Mouse (Mus musculus) limb, embryonic 10.5 days (tissue): ENCODE results near the gene Gm38431. TPM values are rescaled to one million over a fixed set of nuclear protein-coding genes. Genes with fewer than 3 reads are reported as not detected.
A peak's percentile ranks its signal among the peaks of the same experiment; 100 is the strongest.

ENCODE experiments used
- DNase-seq: peaks from one replicate; pipeline ENCODE4 v3.0.0-alpha.2; 2017; ENCODE audit warnings: low spot score
- H3K27ac ChIP-seq: fragments of 300-500 bp; sonication (generic); 2 replicates; pipeline ENCODE4 v1.5.1; 2016; ENCODE audit warnings: mild to moderate bottlenecking
- H3K27me3 ChIP-seq: fragments of 300-500 bp; sonication (generic); 2 replicates; pipeline ENCODE4 v1.6.1; 2016; ENCODE audit warnings: low read depth, mild to moderate bottlenecking; ENCODE audit not compliant: poor library complexity, severe bottlenecking
- H3K36me3 ChIP-seq: fragments of 300-500 bp; sonication (generic); 2 replicates; pipeline ENCODE4 v1.6.1; 2016; ENCODE audit warnings: mild to moderate bottlenecking, moderate library complexity
- H3K4me1 ChIP-seq: fragments of 300-500 bp; sonication (generic); 2 replicates; pipeline ENCODE4 v1.6.1; 2016
- H3K4me3 ChIP-seq: fragments of 300-500 bp; sonication (generic); 2 replicates; pipeline ENCODE4 v1.5.1; 2016; ENCODE audit warnings: mild to moderate bottlenecking, moderate library complexity
- H3K9me3 ChIP-seq: fragments of 300-500 bp; sonication (generic); replicated peaks from 2 replicates; pipeline ENCODE4 v1.6.1; 2016; ENCODE audit warnings: mild to moderate bottlenecking
- WGBS: fragments of 180-500 bp; shearing (Covaris S2); methylation state at CpG from one replicate; pipeline ENCODE4 v1.1.7; 2016; 5-methylcytosine and 5-hydroxymethylcytosine counted together
- microRNA counts: library from miRNA; unstranded; fragments of <30 nt; microRNA quantifications from one replicate; lab custom pipeline; 2017
- microRNA-seq: library from miRNA; unstranded; fragments of <30 nt; microRNA quantifications from one replicate; pipeline ENCODE4, GENCODE M21; 2017
- polyA plus RNA-seq: library from polyadenylated mRNA; unstranded; fragments of >200 nt; fragmentation: Nextera tagmentation; extraction: Ambion mirVana; gene quantifications from 2 replicates; pipeline ENCODE4 v1.2.1, GENCODE M21; 2016

Gm38431 gene
- polyA plus RNA-seq, 1 experiment from 2014 or later = 5.4 TPM

GRCm38 (mm10) chr9:21021363-21021762, 70.4 kb downstream of the Gm38431 start:
- peaks cover 57% of the 10 kb centered on the region for H3K27me3 ChIP-seq
- no peak for DNase-seq
- H3K4me1 ChIP-seq = peaks cover 4% of the 10 kb centered on the region; the same call in 1 of the 2 replicates
- H3K4me3 ChIP-seq = no peak overlapping the region
- WGBS = 84% methylated on average over 3 of the region's 3 CpGs
- H3K9me3 ChIP-seq = no peaks in the 10 kb centered on the region
- no peak overlapping the region for H3K27ac ChIP-seq
- no peaks in the 10 kb centered on the region for H3K36me3 ChIP-seq

GRCm38 (mm10) chr9:21018600-21018999, 73.2 kb downstream of the Gm38431 start:
- DNase-seq = no peak
- 81% methylated on average over 2 of the region's 2 CpGs for WGBS

More at GRCm38 (mm10) chr9:21018600-21018999, 73.2 kb downstream of the Gm38431 start:
- Histone ChIP-seq H3K27ac (no peak overlapping the region), H3K9me3 (no peaks in the 10 kb centered on the region), H3K4me3 (no peak overlapping the region), H3K27me3 (peaks cover 70% of the 10 kb centered on the region), H3K4me1 (peaks cover 20% of the 10 kb centered on the region), H3K36me3 (no peaks in the 10 kb centered on the region)

MicroRNA genes within 50 kb of the gene (microRNA counts, 519-probe panel; counts per million panel counts)
- 4,838 counts per million, percentile 84 among the panel's probes with 10 or more counts for microRNA mmu-miR-1900 (lab: Ali Mortazavi, UCI)

Small RNAs within 50 kb of the gene (microRNA-seq; reads per million reads assigned to microRNA genes)
- not detected for gene Mir1900
- gene Mir7082 = 2.9 reads per million, percentile 1 among the genes with 10 or more reads in this experiment

Other genes with a start within 250 kb of the Gm38431 start
- 1.7 and 1.8 TPM in 2 replicates for gene A230050P20Rik, start 223.4 kb downstream of the Gm38431 start, polyA plus RNA-seq
- gene Angptl6, start 212.3 kb downstream of the Gm38431 start, polyA plus RNA-seq = 2.4 and 2.9 TPM in 2 replicates
- 103 and 121 TPM in 2 replicates for gene Ppan, start 203.8 kb downstream of the Gm38431 start, polyA plus RNA-seq
- gene Eif3g, start 193.4 kb downstream of the Gm38431 start, polyA plus RNA-seq = 415 and 453 TPM in 2 replicates
- gene Dnmt1, start 132.1 kb downstream of the Gm38431 start, polyA plus RNA-seq = 173 and 178 TPM in 2 replicates
- gene S1pr2, start 115.2 kb downstream of the Gm38431 start, polyA plus RNA-seq = 47.6 and 53.7 TPM in 2 replicates
- gene Mrpl4, start 89.3 kb downstream of the Gm38431 start, polyA plus RNA-seq = 177 and 190 TPM in 2 replicates
- gene Icam1, start 76.0 kb downstream of the Gm38431 start, polyA plus RNA-seq = 6.2 and 7.6 TPM in 2 replicates
- 5.1 and 5.4 TPM in 2 replicates for gene Icam4, start 62.6 kb downstream of the Gm38431 start, polyA plus RNA-seq
- gene Icam5, start 59.9 kb downstream of the Gm38431 start, polyA plus RNA-seq = 0.05 TPM in 1 of 2 replicates, not detected in the other
- 0.61 and 2.5 TPM in 2 replicates for gene Zglp1, start 24.9 kb downstream of the Gm38431 start, polyA plus RNA-seq
- 0.68 and 0.81 TPM in 2 replicates for gene Gm49373, start 18.9 kb downstream of the Gm38431 start, polyA plus RNA-seq
- gene Fdx1l, start 18.4 kb downstream of the Gm38431 start, polyA plus RNA-seq = 69.5 and 74.7 TPM in 2 replicates
- 109 and 115 TPM in 2 replicates for gene Raver1, start within 50 bp of the Gm38431 start, polyA plus RNA-seq
- 11.5 and 15.3 TPM in 2 replicates for gene Tyk2, start 39.2 kb upstream of the Gm38431 start, polyA plus RNA-seq
- 434 and 487 TPM in 2 replicates for gene Cdc37, start 58.0 kb upstream of the Gm38431 start, polyA plus RNA-seq
- gene Pde4a, start 73.7 kb upstream of the Gm38431 start, polyA plus RNA-seq = 3.6 and 4.5 TPM in 2 replicates
- gene Keap1, start 147.4 kb upstream of the Gm38431 start, polyA plus RNA-seq = 50.4 and 61.7 TPM in 2 replicates
- gene S1pr5, start 156.4 kb upstream of the Gm38431 start, polyA plus RNA-seq = 0.15 and 0.33 TPM in 2 replicates
- gene Atg4d, start 173.3 kb upstream of the Gm38431 start, polyA plus RNA-seq = 38.5 and 41.3 TPM in 2 replicates
- gene Kri1, start 196.0 kb upstream of the Gm38431 start, polyA plus RNA-seq = 18.9 and 19.1 TPM in 2 replicates
- 32.7 and 38.0 TPM in 2 replicates for gene Cdkn2d, start 199.4 kb upstream of the Gm38431 start, polyA plus RNA-seq
- 7.8 and 8.6 TPM in 2 replicates for gene Ap1m2, start 220.3 kb upstream of the Gm38431 start, polyA plus RNA-seq
- gene Slc44a2, start 228.7 kb upstream of the Gm38431 start, polyA plus RNA-seq = 68.5 and 81.1 TPM in 2 replicates